Mouse (Mus musculus): ENCODE measurements around the gene Aifm3. TPM values are rescaled to one million over a fixed set of nuclear protein-coding genes. Genes with fewer than 3 reads are reported as not detected.
A peak's percentile ranks its signal among the peaks of the same experiment; 100 is the strongest.

Gene Aifm3
- not detected in 2 replicates for total RNA-seq (2014; fragmentation: Nextera tagmentation)
- total RNA-seq (2017) = 0.05 TPM in 1 of 2 replicates, not detected in the other
- not detected in 2 replicates for polyA plus RNA-seq (2012)

- TF ChIP-seq GATA1 (IDR thresholded peaks at IDR 0.05; ENCODE audit: borderline replicate concordance, low read length) = no peak
- TF ChIP-seq CTCF (IDR thresholded peaks at IDR 0.05; ENCODE audit: low read depth, low read length) = no peak
- TF ChIP-seq POLR2AphosphoS5 (IDR thresholded peaks at IDR 0.05; ENCODE audit: insufficient replicate concordance, low read depth, low read length) = no peak
- TF ChIP-seq TAL1 (conservative IDR thresholded peaks at IDR 0.05; ENCODE audit: low read depth, low read length) = no peak
- TF ChIP-seq GATA2 (IDR thresholded peaks at IDR 0.05; ENCODE audit: borderline replicate concordance, low read depth, low read length) = no peak
- Histone ChIP-seq H3K9me3 (replicated peaks) (no peaks in the 10 kb centered on the region), H3K27me3 (ENCODE audit: insufficient read depth, low read length) (peaks cover 33% of the 10 kb centered on the region), H3K4me1 (ENCODE audit: insufficient read depth, low read depth, low read length) (peaks cover 12% of the 10 kb centered on the region; the same call in 1 of the 2 replicates), H3K36me3 (replicated peaks) (peaks cover 40% of the 10 kb centered on the region), H3K4me3 (ENCODE audit: low read depth, low read length) (peak within 1 kb of the TSS; percentile 43; the same call in 1 of the 2 replicates)
- ATAC-seq (ENCODE audit: extremely low read depth, insufficient number of reproducible peaks, low FRiP score, poor library complexity, severe bottlenecking) (no peak), DNase-seq (ENCODE audit: low spot score) (no peak)
These were observed at the start of gene Aifm3 for GRCm38 (mm10) chr16:17489469-17490111. Gene Aifm3, plus strand, starts transcription at chr16:17489611.

DNA sequence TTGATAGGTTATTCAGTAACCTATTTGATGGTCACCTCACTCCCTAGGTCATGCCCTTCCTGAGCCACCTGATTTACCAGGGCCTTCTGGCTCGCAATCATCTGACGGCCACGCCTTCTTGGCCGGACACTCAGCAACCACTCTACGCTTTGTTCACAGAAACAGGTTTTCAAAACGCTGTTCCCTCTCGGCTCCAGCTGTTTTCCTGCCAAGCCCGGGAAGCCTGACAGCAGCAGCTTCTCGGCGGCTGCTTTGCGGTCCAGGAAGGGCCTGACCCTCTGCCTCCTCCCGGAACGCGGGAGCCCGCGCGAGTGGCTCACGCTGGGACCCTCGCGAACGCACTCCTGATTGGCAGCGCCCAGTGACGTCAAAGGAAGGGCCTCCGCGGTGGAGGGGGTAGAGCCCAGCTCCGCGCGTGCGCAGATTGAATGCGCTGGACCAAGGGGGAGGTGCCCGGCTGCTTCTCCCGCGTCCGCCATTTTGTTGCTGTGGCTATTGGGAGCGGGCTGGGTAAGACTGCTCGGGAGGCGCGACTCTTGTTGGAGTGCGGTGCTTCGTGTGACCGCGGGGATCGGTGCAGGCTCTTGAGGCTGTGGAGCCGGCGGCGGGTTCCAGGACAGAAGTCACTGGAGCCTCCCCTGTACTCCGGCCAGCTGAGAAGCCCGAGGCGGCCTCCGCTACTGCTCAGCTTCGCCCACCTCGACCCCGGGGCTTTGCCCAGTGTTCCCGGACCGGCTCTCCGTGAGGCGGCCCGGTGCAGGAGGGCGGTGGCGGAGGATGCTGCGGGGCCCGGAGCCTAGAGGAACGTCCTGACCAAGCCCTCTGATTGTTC is 37.7 kb upstream of the Aifm3 start, which contains the start of gene Crkl:
TSS of gene Crkl (plus strand) at position 447 of the 832 bp plus-strand sequence.
- TF ChIP-seq POLR2AphosphoS5 (IDR thresholded peaks at IDR 0.05; ENCODE audit: insufficient replicate concordance, low read depth, low read length) = no peak
- no peak for TF ChIP-seq TAL1 (conservative IDR thresholded peaks at IDR 0.05; ENCODE audit: low read depth, low read length)
- TF ChIP-seq GATA1 (IDR thresholded peaks at IDR 0.05; ENCODE audit: borderline replicate concordance, low read length) = no peak
- TF ChIP-seq GATA2 (IDR thresholded peaks at IDR 0.05; ENCODE audit: borderline replicate concordance, low read depth, low read length) = no peak
- Histone ChIP-seq H3K36me3 (replicated peaks) (peaks cover 22% of the 10 kb centered on the region), H3K4me1 (ENCODE audit: insufficient read depth, low read depth, low read length) (peaks cover 30% of the 10 kb centered on the region), H3K9me3 (replicated peaks) (0 out of 2 replicates have a peak, but pooled peaks cover under 1% of the 10 kb centered on the region), H3K27me3 (ENCODE audit: insufficient read depth, low read length) (no peaks in the 10 kb centered on the region), H3K4me3 (ENCODE audit: low read depth, low read length) (peak within 1 kb of the TSS; percentile 98)
- ATAC-seq (ENCODE audit: extremely low read depth, insufficient number of reproducible peaks, low FRiP score, poor library complexity, severe bottlenecking) = peak; percentile 92
- peak; percentile 98 for DNase-seq (ENCODE audit: low spot score)

DNA sequence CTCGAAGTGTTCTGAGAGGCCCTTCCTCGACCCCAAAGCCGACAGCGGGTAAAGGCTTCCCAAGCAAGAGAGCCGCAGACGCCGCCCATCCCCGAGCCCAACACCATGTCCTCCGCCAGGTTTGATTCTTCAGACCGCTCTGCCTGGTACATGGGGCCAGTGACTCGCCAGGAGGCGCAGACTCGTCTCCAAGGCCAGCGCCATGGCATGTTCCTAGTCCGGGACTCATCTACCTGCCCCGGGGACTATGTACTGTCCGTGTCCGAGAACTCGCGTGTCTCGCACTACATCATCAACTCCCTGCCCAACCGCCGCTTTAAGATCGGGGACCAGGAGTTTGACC is 37.1 kb upstream of the Aifm3 start:
- TF ChIP-seq GATA2 (IDR thresholded peaks at IDR 0.05; ENCODE audit: borderline replicate concordance, low read depth, low read length) = no peak
- no peak for TF ChIP-seq CTCF (IDR thresholded peaks at IDR 0.05; ENCODE audit: low read depth, low read length)
- no peak for TF ChIP-seq TAL1 (conservative IDR thresholded peaks at IDR 0.05; ENCODE audit: low read depth, low read length)
- TF ChIP-seq POLR2AphosphoS5 (IDR thresholded peaks at IDR 0.05; ENCODE audit: insufficient replicate concordance, low read depth, low read length) = no peak
- TF ChIP-seq GATA1 (IDR thresholded peaks at IDR 0.05; ENCODE audit: borderline replicate concordance, low read length) = no peak
- peak; percentile 44 for DNase-seq (ENCODE audit: low spot score)
- no peak for ATAC-seq (ENCODE audit: extremely low read depth, insufficient number of reproducible peaks, low FRiP score, poor library complexity, severe bottlenecking)
- peak overlapping the region; percentile 98 for H3K4me3 ChIP-seq (ENCODE audit: low read depth, low read length)
- no peaks in the 10 kb centered on the region for H3K9me3 ChIP-seq (replicated peaks)
- peaks cover 28% of the 10 kb centered on the region for H3K36me3 ChIP-seq (replicated peaks)
- H3K4me1 ChIP-seq (ENCODE audit: insufficient read depth, low read depth, low read length) = peaks cover 35% of the 10 kb centered on the region
- H3K27me3 ChIP-seq (ENCODE audit: insufficient read depth, low read length) = no peaks in the 10 kb centered on the region

DNA sequence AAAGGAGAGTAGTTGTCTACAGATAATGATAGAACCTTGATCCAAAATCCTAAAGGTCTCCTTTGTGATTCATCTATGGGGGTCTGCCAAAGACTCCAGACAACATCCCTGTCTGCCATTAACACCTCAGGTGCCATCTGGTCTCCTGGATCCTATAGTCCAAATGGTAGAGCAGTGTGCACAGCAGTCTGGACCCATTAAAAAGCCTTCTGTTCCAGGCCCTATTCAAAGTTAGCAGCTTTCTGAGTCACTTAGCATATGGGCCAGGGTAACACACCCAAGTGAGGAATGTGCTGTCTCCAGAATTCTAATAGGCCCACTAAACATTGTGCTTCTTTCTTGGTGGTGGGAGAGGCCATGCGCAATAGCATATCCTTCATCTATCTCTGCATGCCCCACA is 32.5 kb upstream of the Aifm3 start:
- Histone ChIP-seq H3K36me3 (replicated peaks) (peaks cover 66% of the 10 kb centered on the region), H3K9me3 (replicated peaks) (no peaks in the 10 kb centered on the region), H3K27me3 (ENCODE audit: insufficient read depth, low read length) (no peaks in the 10 kb centered on the region), H3K4me1 (ENCODE audit: insufficient read depth, low read depth, low read length) (peaks cover 42% of the 10 kb centered on the region), H3K4me3 (ENCODE audit: low read depth, low read length) (no peak overlapping the region)
- TF ChIP-seq POLR2AphosphoS5 (IDR thresholded peaks at IDR 0.05; ENCODE audit: insufficient replicate concordance, low read depth, low read length) = no peak
- ATAC-seq (ENCODE audit: extremely low read depth, insufficient number of reproducible peaks, low FRiP score, poor library complexity, severe bottlenecking) (no peak), DNase-seq (ENCODE audit: low spot score) (no peak)

- no peaks in the 10 kb centered on the region for H3K27me3 ChIP-seq (ENCODE audit: insufficient read depth, low read length)
- no peak for TF ChIP-seq TAL1 (conservative IDR thresholded peaks at IDR 0.05; ENCODE audit: low read depth, low read length)
- TF ChIP-seq GATA1 (IDR thresholded peaks at IDR 0.05; ENCODE audit: borderline replicate concordance, low read length) = no peak
- TF ChIP-seq GATA2 (IDR thresholded peaks at IDR 0.05; ENCODE audit: borderline replicate concordance, low read depth, low read length) = no peak
- TF ChIP-seq POLR2AphosphoS5 (IDR thresholded peaks at IDR 0.05; ENCODE audit: insufficient replicate concordance, low read depth, low read length) = no peak
- peak; percentile 18; the same call in 1 of the 2 replicates for TF ChIP-seq CTCF (IDR thresholded peaks at IDR 0.05; ENCODE audit: low read depth, low read length)
- H3K36me3 ChIP-seq (replicated peaks) = peaks cover 75% of the 10 kb centered on the region
- no peaks in the 10 kb centered on the region for H3K9me3 ChIP-seq (replicated peaks)
- peaks cover 27% of the 10 kb centered on the region for H3K4me1 ChIP-seq (ENCODE audit: insufficient read depth, low read depth, low read length)
- ATAC-seq (ENCODE audit: extremely low read depth, insufficient number of reproducible peaks, low FRiP score, poor library complexity, severe bottlenecking) (no peak), DNase-seq (ENCODE audit: low spot score) (no peak)
- no peak overlapping the region for H3K4me3 ChIP-seq (ENCODE audit: low read depth, low read length)
These were observed 29.2 kb upstream of the Aifm3 start for GRCm38 (mm10) chr16:17460254-17460653.

GRCm38 (mm10) chr16:17461596-17461995 is 27.8 kb upstream of the Aifm3 start:
- peaks cover 68% of the 10 kb centered on the region for H3K36me3 ChIP-seq (replicated peaks)
- DNase-seq (ENCODE audit: low spot score) (no peak), ATAC-seq (ENCODE audit: extremely low read depth, insufficient number of reproducible peaks, low FRiP score, poor library complexity, severe bottlenecking) (no peak)
- H3K4me1 ChIP-seq (ENCODE audit: insufficient read depth, low read depth, low read length) = peaks cover 19% of the 10 kb centered on the region
- no peak overlapping the region for H3K4me3 ChIP-seq (ENCODE audit: low read depth, low read length)
- no peaks in the 10 kb centered on the region for H3K27me3 ChIP-seq (ENCODE audit: insufficient read depth, low read length)
- no peaks in the 10 kb centered on the region for H3K9me3 ChIP-seq (replicated peaks)
- TF ChIP-seq TAL1 (conservative IDR thresholded peaks at IDR 0.05; ENCODE audit: low read depth, low read length) (no peak), GATA1 (IDR thresholded peaks at IDR 0.05; ENCODE audit: borderline replicate concordance, low read length) (no peak), POLR2AphosphoS5 (IDR thresholded peaks at IDR 0.05; ENCODE audit: insufficient replicate concordance, low read depth, low read length) (no peak), GATA2 (IDR thresholded peaks at IDR 0.05; ENCODE audit: borderline replicate concordance, low read depth, low read length) (no peak), CTCF (IDR thresholded peaks at IDR 0.05; ENCODE audit: low read depth, low read length) (no peak)

Measured in G1E (cell line).